Mouse (Mus musculus): Measurements from ENCODE around the gene Tnik.

Tnik gene

GRCm38 (mm10) chr3:28263002-28263947, at the start of gene Tnik:
Gene Tnik (plus strand): TSS chr3:28263214.
- peak; percentile 79 for ATAC-seq (ENCODE audit: low TSS enrichment)

DNA sequence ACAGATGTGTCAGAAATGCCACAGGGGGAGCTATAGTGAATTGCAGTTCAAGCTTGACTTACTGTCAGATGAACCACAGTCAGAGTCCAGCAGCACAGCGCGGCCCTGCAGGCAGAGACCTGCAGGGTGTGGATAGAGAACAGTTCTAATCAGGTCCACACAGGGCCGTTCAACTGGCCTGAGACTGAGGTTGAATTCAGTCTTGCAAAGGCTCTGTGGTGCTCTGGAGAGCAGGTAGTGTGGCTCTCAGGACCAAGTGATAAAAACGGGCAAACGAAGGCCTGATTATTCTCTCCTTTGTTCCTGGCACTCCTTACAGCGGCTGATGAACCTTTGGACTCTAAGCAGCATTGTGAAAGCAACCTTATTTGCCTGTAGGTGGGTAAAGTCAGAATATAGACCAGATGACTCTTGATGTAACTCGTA, 48.1 kb upstream of the Tnik start:
- no peak for ATAC-seq (ENCODE audit: low TSS enrichment)

DNA sequence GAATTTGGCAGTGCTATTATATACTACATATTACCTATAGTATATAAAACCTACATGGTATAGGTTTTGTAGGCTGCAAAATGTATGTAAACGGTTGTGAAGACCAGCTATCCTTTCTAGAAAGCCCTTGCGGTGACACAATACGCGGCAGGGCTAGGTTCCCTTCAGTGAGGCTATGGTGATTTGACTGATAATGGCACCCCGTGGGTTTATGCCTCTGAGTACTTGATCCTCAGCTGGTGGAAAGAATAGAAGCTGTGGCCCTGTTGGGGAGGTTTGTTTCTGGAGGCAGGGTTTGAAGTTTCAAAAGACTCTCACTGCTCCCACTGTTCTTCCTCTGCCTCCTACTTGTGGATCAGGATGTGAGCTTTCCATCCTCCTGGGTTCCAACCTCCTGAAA, 46.0 kb upstream of the Tnik start:
- no peak for ATAC-seq (ENCODE audit: low TSS enrichment)

- ATAC-seq (ENCODE audit: low TSS enrichment) = no peak
Measured at GRCm38 (mm10) chr3:28219533-28219932, 43.5 kb upstream of the Tnik start.

GRCm38 (mm10) chr3:28219964-28220363, 43.0 kb upstream of the Tnik start:
- no peak for ATAC-seq (ENCODE audit: low TSS enrichment)

DNA sequence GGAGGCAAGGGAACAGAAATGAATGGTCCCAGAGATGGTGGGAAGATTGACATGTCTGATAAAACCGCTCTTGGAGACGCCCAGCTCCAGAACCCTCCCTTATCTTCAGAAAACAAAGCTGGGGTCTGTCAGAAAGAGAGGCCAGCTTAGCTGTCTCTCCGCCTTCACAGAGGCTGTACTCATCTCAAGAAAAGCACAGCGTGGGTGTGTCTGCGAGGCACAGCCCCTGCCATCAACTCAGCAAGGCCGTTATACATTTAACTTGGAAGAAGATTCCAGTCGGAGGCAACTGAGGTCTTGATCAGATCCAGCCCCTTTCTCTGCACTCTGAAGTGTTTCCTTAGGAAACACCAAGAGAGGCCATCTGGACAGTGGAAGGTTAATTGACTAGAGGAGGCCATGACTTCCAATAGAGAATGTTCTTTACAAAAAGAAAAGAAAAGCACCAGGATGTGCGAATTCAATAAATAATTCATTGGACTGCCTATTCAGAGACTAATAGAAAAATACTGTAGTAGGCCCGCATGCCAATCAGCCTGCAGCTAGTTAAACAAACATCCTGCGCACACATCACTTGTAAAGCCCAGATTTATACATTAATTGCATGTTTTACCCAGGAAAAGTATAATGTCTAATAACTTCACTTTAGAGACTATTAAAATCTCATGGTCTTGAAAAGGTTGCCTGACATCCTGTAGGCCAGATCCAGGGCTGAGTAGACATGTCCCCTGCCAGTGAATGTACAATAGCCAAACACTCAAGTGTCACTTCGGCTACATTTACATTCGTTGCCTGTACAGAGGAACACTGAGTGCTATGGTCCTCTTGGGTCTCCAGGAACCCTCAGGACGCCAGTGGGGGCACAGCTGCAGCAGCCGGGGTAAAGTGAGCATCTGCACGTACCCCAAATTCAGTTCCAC, 38.3 kb upstream of the Tnik start:
- ATAC-seq (ENCODE audit: low TSS enrichment) = no peak

GRCm38 (mm10) chr3:28225357-28225905, 37.6 kb upstream of the Tnik start:
- peak; percentile 41; the same call in 1 of the 2 replicates for ATAC-seq (ENCODE audit: low TSS enrichment)

DNA sequence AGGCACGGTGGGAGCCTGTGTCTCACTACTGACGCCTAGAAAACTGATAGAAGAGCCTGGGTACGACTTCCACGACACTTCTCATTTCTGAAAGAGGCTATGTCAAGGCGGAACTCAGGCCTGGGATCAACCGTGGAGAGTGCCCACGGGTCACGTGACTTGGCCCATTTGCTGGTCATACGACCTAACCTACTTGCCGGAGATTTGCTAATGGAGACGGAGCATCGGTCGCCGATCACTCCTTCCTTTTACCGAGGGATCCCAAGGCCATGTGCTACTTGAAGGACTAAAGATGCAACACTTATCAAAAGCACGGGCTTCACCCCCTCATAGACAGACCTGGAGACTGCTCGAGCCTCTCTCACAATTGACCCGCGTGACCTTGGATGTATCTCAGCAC, 36.8 kb upstream of the Tnik start:
- ATAC-seq (ENCODE audit: low TSS enrichment) = no peak

GRCm38 (mm10) chr3:28228930-28229329, 34.1 kb upstream of the Tnik start:
- no peak for ATAC-seq (ENCODE audit: low TSS enrichment)

DNA sequence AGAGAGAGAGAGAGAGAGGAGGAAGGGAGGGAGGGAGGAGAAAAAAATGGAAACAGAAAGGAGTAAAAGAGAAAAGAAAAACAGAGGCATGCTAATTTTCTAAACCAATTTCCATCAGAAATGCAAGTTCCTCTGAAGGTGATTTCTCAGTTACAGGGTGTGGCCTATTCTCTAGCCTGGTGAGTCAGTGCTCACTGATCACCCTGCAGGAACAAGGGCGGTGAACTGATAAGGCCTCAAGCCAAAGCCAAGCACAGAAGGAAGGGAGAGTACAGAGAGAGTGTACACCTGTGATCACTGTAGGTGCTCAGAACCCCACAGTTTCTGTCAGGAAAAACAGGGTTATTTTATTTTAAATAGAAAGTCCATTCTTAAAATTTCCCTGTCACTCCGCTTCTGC, 33.5 kb upstream of the Tnik start:
- no peak for ATAC-seq (ENCODE audit: low TSS enrichment)

- ATAC-seq (ENCODE audit: low TSS enrichment) = no peak
Measured at GRCm38 (mm10) chr3:28232885-28233284, 30.1 kb upstream of the Tnik start.

DNA sequence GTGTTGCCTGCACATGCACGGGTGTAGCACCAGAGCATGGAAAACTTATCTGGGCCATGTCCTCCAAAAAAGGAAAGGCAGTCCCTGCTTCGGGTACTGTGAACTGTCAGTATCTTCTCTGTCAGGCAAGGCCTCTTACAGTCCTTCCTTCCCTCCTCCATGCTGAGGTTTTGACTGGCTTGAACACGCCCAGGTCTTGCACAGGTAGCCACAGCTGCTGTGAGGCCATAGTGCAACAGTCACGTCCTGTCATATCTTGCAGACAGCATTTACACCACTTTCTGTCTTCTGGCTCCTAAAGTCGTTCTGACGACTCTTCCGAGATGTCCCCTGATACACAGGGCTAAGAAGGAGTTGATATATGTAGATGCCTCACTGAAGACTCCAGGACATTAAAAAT, 28.8 kb upstream of the Tnik start:
- no peak for ATAC-seq (ENCODE audit: low TSS enrichment)

DNA sequence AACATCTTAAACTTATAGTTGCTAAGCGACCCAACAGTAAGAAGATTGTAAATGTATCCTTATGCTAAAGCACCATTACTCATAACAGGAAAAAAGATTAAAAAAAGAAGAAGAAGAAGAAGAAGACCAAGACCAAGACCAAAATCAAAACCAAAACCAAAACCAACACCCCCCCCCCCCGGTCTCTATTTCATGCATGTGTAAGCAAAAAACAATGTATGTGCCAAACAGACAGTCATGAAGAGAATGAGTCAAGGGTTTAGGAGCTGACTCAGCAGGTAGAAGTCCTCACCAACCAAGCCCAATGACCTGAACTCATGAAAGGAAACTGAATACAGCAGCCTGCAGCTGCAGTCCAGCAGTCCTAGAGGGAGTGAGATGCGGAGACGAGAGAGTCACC, 26.3 kb upstream of the Tnik start:
- ATAC-seq (ENCODE audit: low TSS enrichment) = no peak

DNA sequence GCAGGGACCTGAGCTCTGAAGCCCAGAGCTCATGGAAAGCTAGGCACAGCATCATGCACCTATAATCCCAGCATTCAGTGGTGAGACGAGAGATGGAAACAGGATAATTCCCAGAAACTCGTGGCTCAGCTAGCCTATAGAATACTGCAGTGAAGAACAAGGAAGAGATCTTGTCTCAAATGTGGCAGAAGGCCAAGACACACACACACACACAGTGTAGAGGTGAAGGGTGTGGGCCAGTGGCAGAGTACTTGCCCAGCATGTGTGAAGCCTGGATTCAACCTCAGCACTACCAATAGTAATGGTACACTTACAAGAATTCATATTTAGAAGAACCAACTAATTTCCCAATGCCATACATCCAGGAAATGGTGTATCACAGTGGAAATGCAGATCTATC, 24.9 kb upstream of the Tnik start:
- ATAC-seq (ENCODE audit: low TSS enrichment) = no peak

DNA sequence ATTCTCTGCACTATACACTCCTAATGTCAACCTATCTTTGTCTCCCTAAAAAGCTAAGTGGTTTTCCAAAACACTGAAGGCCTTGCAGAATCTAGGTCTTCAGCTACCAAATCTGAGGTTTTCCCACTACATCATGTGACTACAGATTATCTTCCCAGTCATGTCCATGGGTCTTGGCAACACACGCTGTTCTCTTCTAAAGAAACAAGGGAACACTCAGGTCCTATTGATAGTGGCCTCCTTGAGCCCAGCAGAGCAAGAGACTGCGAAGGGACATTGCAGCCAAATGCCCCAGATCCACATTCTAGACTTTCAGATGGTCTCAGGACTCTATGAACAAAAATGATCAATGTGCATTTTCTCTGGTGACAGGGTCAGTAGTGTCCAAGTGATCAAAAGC, 20.5 kb upstream of the Tnik start:
- peak; percentile 41; the same call in 1 of the 2 replicates for ATAC-seq (ENCODE audit: low TSS enrichment)

GRCm38 (mm10) chr3:28244244-28244890, 18.6 kb upstream of the Tnik start:
- ATAC-seq (ENCODE audit: low TSS enrichment) = no peak

DNA sequence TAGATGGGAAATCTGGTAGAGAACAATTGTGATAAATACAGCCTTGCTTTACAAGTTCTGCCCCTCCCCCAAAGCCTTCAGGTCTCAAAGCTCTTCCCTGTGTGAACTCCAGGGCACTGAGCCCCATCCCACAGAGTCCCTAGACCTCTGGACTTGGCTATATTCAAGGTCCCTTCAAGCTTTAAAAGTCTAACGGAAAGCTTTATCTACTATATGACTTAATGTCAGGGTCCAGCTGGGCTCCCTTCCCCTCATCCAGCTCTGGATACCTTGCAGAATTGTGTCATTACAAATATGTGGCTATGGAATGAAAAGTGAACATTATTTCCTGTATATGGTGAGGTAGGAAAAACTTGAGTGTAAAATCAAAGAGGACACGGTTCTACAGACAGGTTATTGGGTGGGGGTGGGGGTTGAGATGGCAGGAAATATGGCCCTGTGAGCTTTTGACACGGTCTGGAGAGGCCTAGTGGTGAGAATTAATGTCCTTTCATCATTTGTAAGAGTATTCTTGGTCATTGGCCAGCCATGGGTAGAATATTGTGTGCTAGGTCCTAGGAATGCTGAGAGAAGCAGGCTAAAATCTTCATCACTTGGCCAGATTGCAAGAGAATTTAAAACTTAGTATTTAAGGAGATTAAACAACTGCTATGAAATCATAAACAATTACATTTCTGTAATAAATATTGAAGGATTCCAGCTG, 14.6 kb upstream of the Tnik start:
- no peak for ATAC-seq (ENCODE audit: low TSS enrichment)

DNA sequence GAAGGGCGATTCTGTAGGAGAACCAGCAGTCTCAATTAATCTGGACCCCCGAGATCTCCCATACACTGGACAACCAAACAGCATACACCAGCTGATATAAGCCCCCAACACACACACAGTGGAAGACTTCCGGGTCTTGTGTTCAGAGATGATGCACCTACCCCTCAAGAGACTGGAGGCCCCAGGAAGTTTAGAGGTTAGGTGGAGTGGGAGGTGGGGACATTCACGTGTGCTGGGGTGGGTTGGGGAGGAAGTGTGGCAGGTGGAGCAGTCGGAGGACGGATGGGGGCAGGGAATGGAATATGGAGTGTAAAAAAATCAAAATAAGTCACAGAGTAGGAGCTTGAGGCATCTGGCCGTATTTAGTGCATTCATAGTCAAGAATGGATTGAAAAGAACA, 7.3 kb upstream of the Tnik start:
- ATAC-seq (ENCODE audit: low TSS enrichment) = no peak

DNA sequence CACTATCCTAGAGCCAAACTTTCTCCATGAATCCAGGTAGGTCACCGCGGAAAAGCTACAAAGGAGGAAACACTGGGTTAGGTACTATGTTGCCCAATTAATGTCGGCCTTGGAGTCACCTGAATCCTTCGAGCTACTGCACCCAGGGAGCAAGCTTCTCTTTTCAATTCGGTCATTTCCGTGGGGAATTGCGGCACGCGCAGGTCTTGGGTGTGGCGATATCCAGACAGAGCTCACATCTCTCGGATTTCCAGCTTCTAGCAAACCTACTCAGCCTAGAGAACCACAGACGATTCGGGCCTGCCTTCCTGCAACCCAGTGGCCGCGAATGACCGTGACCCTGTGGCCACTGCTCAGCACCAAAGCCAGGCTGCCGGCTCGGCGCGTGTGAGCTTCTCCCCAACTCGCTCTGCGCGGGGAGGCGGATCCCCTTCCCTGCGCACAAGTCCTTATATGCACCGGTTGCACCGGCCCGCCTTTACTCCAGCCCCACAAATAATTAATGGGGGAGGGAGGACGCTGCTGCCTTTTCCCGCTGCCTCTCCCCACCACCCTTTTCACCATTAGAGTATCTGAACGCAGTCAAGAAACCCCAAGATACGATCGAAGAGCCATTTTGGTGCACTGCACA, 528 bp upstream of the Tnik start:
- peak; percentile 50 for ATAC-seq (ENCODE audit: low TSS enrichment)

Measured in frontal cortex, adult (tissue).